Mouse (Mus musculus) lung, embryonic 16.5 days (tissue): Measurements from ENCODE around the gene Ryr3. TPM values are rescaled to one million over a fixed set of nuclear protein-coding genes. Genes with fewer than 3 reads are reported as not detected.

Experiments
- ATAC-seq: fragments of 200-750 bp; cut with Nextera tagmentation; 2 replicates; pipeline ENCODE4 v1.8.0; 2017; ENCODE audit warnings: low read depth, mild to moderate bottlenecking, moderate library complexity
- H3K27ac ChIP-seq: fragments of 300-500 bp; sonication (generic); 2 replicates; pipeline ENCODE4 v1.5.1; 2014; ENCODE audit warnings: mild to moderate bottlenecking, control low read depth, low read length
- H3K27me3 ChIP-seq: fragments of 300-500 bp; sonication (generic); 2 replicates; pipeline ENCODE4 v1.6.1; 2014; ENCODE audit warnings: low read depth, low read length, mixed read lengths; ENCODE audit not compliant: control insufficient read depth, insufficient read depth
- H3K36me3 ChIP-seq: fragments of 300-500 bp; sonication (generic); 2 replicates; pipeline ENCODE4 v1.6.1; 2014; ENCODE audit warnings: low read length; ENCODE audit not compliant: control insufficient read depth, insufficient read depth
- H3K4me1 ChIP-seq: fragments of 300-500 bp; sonication (generic); replicated peaks from 2 replicates; pipeline ENCODE4 v1.6.1; 2014; ENCODE audit warnings: low read length, mixed read lengths; ENCODE audit not compliant: control insufficient read depth, insufficient read depth
- H3K4me2 ChIP-seq: fragments of 300-500 bp; sonication (generic); 2 replicates; pipeline ENCODE4 v1.6.1; 2014; ENCODE audit warnings: low read depth, low read length, control low read depth
- H3K4me3 ChIP-seq: fragments of 300-500 bp; sonication (generic); 2 replicates; pipeline ENCODE4 v1.5.1; 2014; ENCODE audit warnings: mild to moderate bottlenecking, low read length, control low read depth
- H3K9ac ChIP-seq: fragments of 300-500 bp; sonication (generic); 2 replicates; pipeline ENCODE4 v1.6.1; 2014; ENCODE audit warnings: low read length, control low read depth
- H3K9me3 ChIP-seq: fragments of 300-500 bp; sonication (generic); 2 replicates; pipeline ENCODE4 v1.6.1; 2016; ENCODE audit warnings: low read length; ENCODE audit not compliant: control insufficient read depth
- WGBS: fragments of 180-500 bp; shearing (Covaris S2); extraction: QIAGEN DNeasy Blood & Tissue Kit; methylation state at CpG from one replicate; pipeline ENCODE4 v1.1.7; 2014; 5-methylcytosine and 5-hydroxymethylcytosine counted together
- polyA plus RNA-seq: library from polyadenylated mRNA; unstranded; fragments of >200 nt; fragmentation: Nextera tagmentation; extraction: Ambion mirVana; gene quantifications from 2 replicates; pipeline ENCODE4 v1.2.1, GENCODE M21; 2015

Ryr3 gene
- polyA plus RNA-seq, 1 experiment from 2014 or later = 2.0 TPM

DNA sequence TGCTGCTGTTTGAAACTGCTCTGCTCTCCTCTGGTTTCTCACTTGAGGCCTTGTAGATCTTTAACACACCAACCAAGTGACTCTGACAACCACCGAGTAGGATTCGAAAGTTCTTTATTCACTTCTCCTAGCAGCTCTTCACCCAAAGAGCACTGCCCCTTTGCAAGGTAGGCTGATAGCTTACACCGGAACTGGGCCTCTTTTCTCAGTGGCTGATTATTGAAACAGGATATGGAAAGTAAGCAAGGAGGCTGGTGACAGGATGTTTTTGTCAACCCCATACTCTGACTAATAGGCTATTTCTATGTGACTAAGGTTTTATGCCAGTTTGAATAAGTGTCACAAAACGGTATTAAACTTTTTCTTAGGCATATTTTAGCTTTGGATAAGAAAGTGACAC lies 502.2 kb downstream of the Ryr3 start:
- H3K27me3 ChIP-seq = no peaks in the 10 kb centered on the region
- H3K27ac ChIP-seq = no peak overlapping the region
- no peak overlapping the region for H3K4me3 ChIP-seq
- H3K4me2 ChIP-seq = no peak overlapping the region
- 43% methylated on average over 4 of the region's 4 CpGs for WGBS
- H3K36me3 ChIP-seq = no peaks in the 10 kb centered on the region
- no peaks in the 10 kb centered on the region for H3K4me1 ChIP-seq
- H3K9ac ChIP-seq = no peak overlapping the region
- H3K9me3 ChIP-seq = no peaks in the 10 kb centered on the region
- no peak for ATAC-seq

DNA sequence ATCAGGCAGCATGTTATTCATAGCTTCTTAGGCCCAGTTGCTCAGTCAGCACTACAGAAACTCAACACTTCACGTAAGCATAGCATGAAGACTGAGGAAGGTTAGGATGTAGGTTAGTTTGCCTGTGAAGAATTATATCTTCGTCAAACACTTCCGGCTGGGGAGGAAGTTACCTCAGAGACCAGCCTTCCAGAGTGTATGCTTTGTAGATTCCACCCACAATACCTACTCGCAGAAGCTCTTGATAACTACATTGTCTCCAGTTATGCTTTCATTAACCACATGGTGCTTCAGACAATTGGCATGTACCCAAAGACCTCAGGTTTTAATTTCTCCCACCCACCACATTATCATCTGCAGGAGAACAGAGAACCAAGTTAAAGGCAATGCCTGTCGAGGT lies 535.1 kb downstream of the Ryr3 start:
- Histone ChIP-seq H3K4me2 (no peak overlapping the region), H3K9me3 (no peaks in the 10 kb centered on the region), H3K4me3 (no peak overlapping the region), H3K9ac (no peak overlapping the region), H3K27ac (no peak overlapping the region), H3K36me3 (no peaks in the 10 kb centered on the region), H3K27me3 (no peaks in the 10 kb centered on the region), H3K4me1 (no peaks in the 10 kb centered on the region)
- no peak for ATAC-seq
- WGBS = 74% methylated on average over 5 of the region's 5 CpGs

DNA sequence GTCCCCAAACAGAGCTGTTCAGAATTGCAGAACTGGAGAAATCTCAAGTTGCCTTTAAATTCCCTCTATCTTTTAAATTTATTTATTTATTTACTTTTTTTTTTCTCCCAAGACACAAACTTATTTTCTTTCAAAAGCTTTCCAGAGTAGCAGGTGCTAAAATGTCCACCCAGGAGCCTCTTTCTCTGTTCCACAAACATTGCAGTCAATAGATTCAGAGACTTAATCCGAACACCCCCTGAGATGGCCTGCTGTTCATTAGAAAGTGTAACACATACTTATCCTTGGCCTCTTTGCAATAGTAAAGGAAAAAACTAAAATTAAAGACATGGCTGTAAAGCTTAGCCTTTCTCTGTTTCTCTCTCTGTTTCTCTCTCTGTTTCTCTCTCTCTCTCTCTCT lies 539.6 kb downstream of the Ryr3 start:
- 49% methylated on average over 1 of the region's 1 CpGs for WGBS
- H3K9ac ChIP-seq = no peak overlapping the region
- no peaks in the 10 kb centered on the region for H3K4me1 ChIP-seq
- H3K36me3 ChIP-seq = no peaks in the 10 kb centered on the region
- ATAC-seq = no peak
- no peak overlapping the region for H3K4me3 ChIP-seq
- no peaks in the 10 kb centered on the region for H3K27me3 ChIP-seq
- H3K9me3 ChIP-seq = no peaks in the 10 kb centered on the region
- no peak overlapping the region for H3K4me2 ChIP-seq
- H3K27ac ChIP-seq = no peak overlapping the region

DNA sequence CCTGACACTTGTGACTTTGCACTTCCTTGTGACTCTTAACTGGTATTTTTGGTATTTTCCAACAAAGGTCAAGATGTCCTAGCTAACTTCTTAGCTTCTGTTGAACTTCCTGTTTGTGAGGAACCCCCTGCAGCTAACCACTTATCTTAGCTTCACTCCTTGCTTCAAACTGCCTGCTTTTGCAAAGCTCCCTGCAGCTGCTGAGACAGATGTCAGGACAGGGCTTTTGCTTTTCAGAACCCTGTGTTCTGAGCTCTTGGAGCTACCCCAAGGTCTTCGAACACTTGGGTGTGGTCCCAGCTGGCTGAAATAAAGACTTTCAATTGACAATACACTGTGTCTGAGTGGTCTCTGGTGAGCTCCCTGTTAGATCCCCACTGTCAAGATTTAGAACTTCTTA lies 540.2 kb downstream of the Ryr3 start:
- Histone ChIP-seq H3K9ac (no peak overlapping the region), H3K4me1 (no peaks in the 10 kb centered on the region), H3K4me2 (no peak overlapping the region), H3K36me3 (no peaks in the 10 kb centered on the region), H3K9me3 (no peaks in the 10 kb centered on the region), H3K27ac (no peak overlapping the region), H3K27me3 (no peaks in the 10 kb centered on the region), H3K4me3 (no peak overlapping the region)
- no peak for ATAC-seq
- 57% methylated on average over 1 of the region's 1 CpGs for WGBS

DNA sequence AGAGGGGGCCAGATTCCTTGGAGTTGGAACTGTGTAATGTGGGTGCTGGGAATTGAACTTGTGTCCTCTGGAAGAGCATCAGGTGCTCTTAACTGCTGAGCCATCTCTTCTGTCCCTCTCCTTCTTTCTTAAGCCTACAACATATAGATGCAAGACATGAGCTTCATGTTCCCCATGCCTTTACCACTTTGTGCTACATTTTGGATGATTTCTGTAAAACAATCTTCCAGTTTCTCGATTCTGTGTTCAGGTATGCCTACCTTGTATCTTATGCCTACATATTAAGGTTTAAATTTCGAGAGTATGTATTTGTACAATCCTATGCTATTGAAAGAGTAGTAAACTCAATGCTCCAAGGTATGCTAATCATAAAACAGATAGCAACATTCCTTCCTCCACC lies 540.7 kb downstream of the Ryr3 start:
- Histone ChIP-seq H3K4me2 (no peak overlapping the region), H3K4me3 (no peak overlapping the region), H3K36me3 (no peaks in the 10 kb centered on the region), H3K27me3 (no peaks in the 10 kb centered on the region), H3K27ac (no peak overlapping the region), H3K4me1 (no peaks in the 10 kb centered on the region), H3K9me3 (no peaks in the 10 kb centered on the region), H3K9ac (no peak overlapping the region)
- no peak for ATAC-seq
- 76% methylated on average over 2 of the region's 2 CpGs for WGBS

DNA sequence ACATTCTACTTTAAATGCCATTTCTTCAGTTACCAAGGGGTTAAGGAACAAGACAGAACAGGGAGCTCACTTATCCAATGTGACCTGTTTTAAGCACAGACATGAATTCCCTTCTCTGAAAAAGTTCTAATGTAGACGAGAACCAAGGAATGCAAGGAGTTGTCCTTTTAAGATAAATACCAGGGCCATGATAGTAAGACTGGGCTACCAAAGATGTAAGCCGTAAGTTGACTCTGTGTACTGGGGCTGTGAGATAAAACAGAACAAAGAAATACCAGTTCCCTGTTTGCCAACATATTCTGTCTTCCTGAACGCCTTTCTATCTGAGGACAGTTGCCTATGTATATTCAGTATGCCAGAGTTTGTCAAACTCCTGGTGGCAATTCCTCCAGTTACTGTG lies 547.4 kb downstream of the Ryr3 start:
- no peak overlapping the region for H3K4me3 ChIP-seq
- H3K9ac ChIP-seq = no peak overlapping the region
- H3K4me1 ChIP-seq = no peaks in the 10 kb centered on the region
- H3K4me2 ChIP-seq = no peak overlapping the region
- H3K36me3 ChIP-seq = no peaks in the 10 kb centered on the region
- WGBS = 54% methylated on average over 3 of the region's 3 CpGs
- no peak overlapping the region for H3K27ac ChIP-seq
- H3K27me3 ChIP-seq = no peaks in the 10 kb centered on the region
- ATAC-seq = no peak
- no peaks in the 10 kb centered on the region for H3K9me3 ChIP-seq

DNA sequence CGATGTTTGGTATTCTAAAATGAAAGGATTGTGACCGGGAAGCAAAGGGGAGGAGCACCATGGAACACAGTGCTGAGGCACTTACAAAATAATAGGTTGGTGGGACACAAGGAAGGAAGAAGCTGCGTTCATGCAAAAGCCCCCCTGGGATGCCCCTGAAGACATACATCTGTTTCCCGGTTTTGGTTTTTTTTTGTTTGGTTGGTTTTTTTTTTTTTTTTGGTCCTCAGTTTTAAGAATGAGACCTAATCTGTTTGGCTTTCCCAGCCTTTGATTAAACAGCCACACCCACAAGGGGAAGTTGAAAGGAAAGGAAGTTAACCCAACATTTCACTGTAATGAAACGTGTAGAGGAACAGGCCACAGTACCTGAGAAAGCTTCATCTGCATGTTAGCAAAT lies 560.8 kb downstream of the Ryr3 start:
- Histone ChIP-seq H3K27ac (no peak overlapping the region), H3K4me3 (no peak overlapping the region), H3K27me3 (no peaks in the 10 kb centered on the region), H3K4me1 (no peaks in the 10 kb centered on the region), H3K36me3 (no peaks in the 10 kb centered on the region), H3K9me3 (no peaks in the 10 kb centered on the region), H3K4me2 (no peak overlapping the region), H3K9ac (no peak overlapping the region)
- ATAC-seq = no peak
- WGBS = 36% methylated on average over 5 of the region's 5 CpGs

DNA sequence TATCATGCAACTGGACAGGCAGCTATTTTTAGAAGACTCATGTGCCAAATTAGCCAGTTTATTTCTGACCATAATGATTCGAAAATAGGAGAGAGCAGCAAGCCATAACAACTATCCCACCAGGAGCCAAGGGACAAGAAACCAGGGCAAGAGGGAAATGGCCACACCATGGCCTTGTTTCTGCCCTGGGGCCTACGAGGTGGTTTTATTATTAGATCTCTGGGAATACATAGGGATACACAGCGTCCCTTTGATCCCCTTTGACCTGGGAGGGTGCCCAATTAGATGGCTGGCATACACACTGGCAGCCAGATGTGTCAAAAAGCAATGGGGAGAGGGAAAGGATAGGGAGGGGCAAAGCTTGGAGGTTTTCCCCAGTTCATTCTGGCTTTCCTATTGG lies 563.1 kb downstream of the Ryr3 start:
- no peaks in the 10 kb centered on the region for H3K9me3 ChIP-seq
- H3K36me3 ChIP-seq = no peaks in the 10 kb centered on the region
- WGBS = 63% methylated on average over 3 of the region's 3 CpGs
- no peaks in the 10 kb centered on the region for H3K27me3 ChIP-seq
- no peak overlapping the region for H3K9ac ChIP-seq
- no peaks in the 10 kb centered on the region for H3K4me1 ChIP-seq
- no peak overlapping the region for H3K4me3 ChIP-seq
- no peak for ATAC-seq
- H3K27ac ChIP-seq = no peak overlapping the region
- H3K4me2 ChIP-seq = no peak overlapping the region

DNA sequence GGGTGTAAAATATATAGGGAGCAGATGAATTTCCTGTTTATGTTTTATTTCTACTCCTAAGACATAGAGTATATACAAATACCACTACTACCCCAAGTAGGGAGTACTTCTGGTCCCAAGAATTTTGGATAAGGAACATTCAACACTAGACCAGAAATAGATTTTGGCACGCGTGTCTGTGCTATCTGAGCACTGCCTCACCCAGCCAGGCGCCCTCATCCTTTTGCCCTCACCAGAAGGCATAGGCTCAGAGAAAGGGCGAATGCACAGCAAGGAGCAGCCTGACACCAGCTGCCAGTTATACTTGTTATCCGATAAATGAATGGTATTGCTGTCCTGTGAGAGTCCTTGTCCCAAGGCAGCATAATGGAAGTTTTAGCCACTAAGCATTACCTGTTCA lies 579.7 kb downstream of the Ryr3 start:
- ATAC-seq = no peak
- no peaks in the 10 kb centered on the region for H3K9me3 ChIP-seq
- no peaks in the 10 kb centered on the region for H3K36me3 ChIP-seq
- no peaks in the 10 kb centered on the region for H3K4me1 ChIP-seq
- no peak overlapping the region for H3K4me2 ChIP-seq
- no peak overlapping the region for H3K9ac ChIP-seq
- no peak overlapping the region for H3K4me3 ChIP-seq
- 80% methylated on average over 5 of the region's 5 CpGs for WGBS
- H3K27me3 ChIP-seq = no peaks in the 10 kb centered on the region
- no peak overlapping the region for H3K27ac ChIP-seq

DNA sequence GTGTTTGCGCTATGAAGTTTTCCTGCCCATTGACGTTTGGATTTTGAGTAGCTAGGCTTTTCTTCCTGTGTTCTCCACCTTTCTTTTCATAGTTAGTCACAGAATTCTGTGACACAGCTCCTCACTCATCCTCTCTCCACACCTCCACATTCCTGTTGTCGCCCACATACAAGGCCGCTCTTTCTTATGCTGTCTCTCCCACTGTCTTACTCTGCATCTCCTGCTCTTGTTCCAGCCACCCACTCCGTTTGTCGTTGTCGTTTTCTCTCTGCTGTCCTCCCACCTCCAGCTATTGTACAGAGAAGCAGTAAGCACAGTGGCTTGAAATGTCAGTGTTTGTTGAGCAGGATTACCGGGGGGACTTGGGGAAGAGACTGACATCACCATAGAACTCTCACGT lies 584.4 kb downstream of the Ryr3 start:
- Histone ChIP-seq H3K4me3 (no peak overlapping the region), H3K9me3 (no peaks in the 10 kb centered on the region), H3K27ac (no peak overlapping the region), H3K9ac (no peak overlapping the region), H3K4me1 (no peaks in the 10 kb centered on the region), H3K4me2 (no peak overlapping the region), H3K27me3 (no peaks in the 10 kb centered on the region), H3K36me3 (no peaks in the 10 kb centered on the region; the same call in 1 of the 2 replicates)
- WGBS = 80% methylated on average over 9 of the region's 9 CpGs
- ATAC-seq = no peak
